Mouse (Mus musculus): ENCODE data around the gene Gm28374. TPM values are rescaled to one million over a fixed set of nuclear protein-coding genes. Genes with fewer than 3 reads are reported as not detected.
"Not testable (repeated sequence)": the region's sequence is repeated elsewhere in the genome, so short reads cannot be mapped to it uniquely, and the experiment has no call there.

Gm28374 gene
- 1.2 and 1.7 TPM in 2 replicates for polyA plus RNA-seq (2015; fragmentation: Nextera tagmentation; extraction: Ambion mirVana)

- H3K36me3 ChIP-seq (ENCODE audit: control insufficient read depth, insufficient read depth, low read length) = peaks cover 2% of the 10 kb centered on the region
- H3K9ac ChIP-seq (ENCODE audit: low read depth, low read length) = no peak within 1 kb of the TSS
- H3K4me1 ChIP-seq (ENCODE audit: control insufficient read depth, insufficient read depth, low read length) = peaks cover 11% of the 10 kb centered on the region
- H3K27me3 ChIP-seq (replicated peaks; ENCODE audit: control insufficient read depth, insufficient read depth, low read length) = no peaks in the 10 kb centered on the region
- H3K9me3 ChIP-seq (ENCODE audit: control insufficient read depth, low read length) = no peaks in the 10 kb centered on the region
- H3K4me2 ChIP-seq (ENCODE audit: low read depth, low read length) = no peak within 1 kb of the TSS
- H3K27ac ChIP-seq (ENCODE audit: low read length) = no peak within 1 kb of the TSS
- no peak for ATAC-seq
- WGBS = 88% methylated on average over 9 of the region's 9 CpGs
- no peak within 1 kb of the TSS for H3K4me3 ChIP-seq (ENCODE audit: low read length)
Observed at GRCm38 (mm10) chr19:6082156-6082555, at the start of gene Gm28374. Gene Gm28374 (minus strand): TSS chr19:6082256.

GRCm38 (mm10) chr19:6130414-6131128, 48.5 kb upstream of the Gm28374 start:
- not testable (repeated sequence) for H3K4me1 ChIP-seq (ENCODE audit: control insufficient read depth, insufficient read depth, low read length); H3K9me3 ChIP-seq (ENCODE audit: control insufficient read depth, low read length); H3K27me3 ChIP-seq (replicated peaks; ENCODE audit: control insufficient read depth, insufficient read depth, low read length); H3K4me3 ChIP-seq (ENCODE audit: low read length); H3K27ac ChIP-seq (ENCODE audit: low read length); ATAC-seq; H3K9ac ChIP-seq (ENCODE audit: low read depth, low read length); H3K36me3 ChIP-seq (ENCODE audit: control insufficient read depth, insufficient read depth, low read length); H3K4me2 ChIP-seq (ENCODE audit: low read depth, low read length)
- WGBS = 71% methylated on average over 7 of the region's 7 CpGs

GRCm38 (mm10) chr19:6127760-6128341, 45.8 kb upstream of the Gm28374 start, which contains the start of gene Snx15:
Gene Snx15 (minus strand): TSS chr19:6128304.
- H3K9me3 ChIP-seq (ENCODE audit: control insufficient read depth, low read length) = no peaks in the 10 kb centered on the region
- H3K27me3 ChIP-seq (replicated peaks; ENCODE audit: control insufficient read depth, insufficient read depth, low read length) = no peaks in the 10 kb centered on the region
- H3K4me1 ChIP-seq (ENCODE audit: control insufficient read depth, insufficient read depth, low read length) = no peaks in the 10 kb centered on the region; the same call in 1 of the 2 replicates
- peak within 1 kb of the TSS; percentile 86 for H3K27ac ChIP-seq (ENCODE audit: low read length)
- whole genome bisulfite sequencing = under 1% methylated on average over 32 of the region's 32 CpGs
- H3K4me2 ChIP-seq (ENCODE audit: low read depth, low read length) = peak within 1 kb of the TSS; percentile 52
- peak within 1 kb of the TSS; percentile 56 for H3K4me3 ChIP-seq (ENCODE audit: low read length)
- ATAC-seq = peak; percentile 95
- peak within 1 kb of the TSS; percentile 72 for H3K9ac ChIP-seq (ENCODE audit: low read depth, low read length)
- H3K36me3 ChIP-seq (ENCODE audit: control insufficient read depth, insufficient read depth, low read length) = no peaks in the 10 kb centered on the region

GRCm38 (mm10) chr19:6126789-6127580, 44.9 kb upstream of the Gm28374 start:
- WGBS = 66% methylated on average over 10 of the region's 10 CpGs
- Histone ChIP-seq H3K27me3 (replicated peaks; ENCODE audit: control insufficient read depth, insufficient read depth, low read length) (no peaks in the 10 kb centered on the region), H3K4me2 (ENCODE audit: low read depth, low read length) (peak overlapping the region; percentile 52), H3K4me3 (ENCODE audit: low read length) (peak overlapping the region; percentile 56), H3K9me3 (ENCODE audit: control insufficient read depth, low read length) (no peaks in the 10 kb centered on the region), H3K4me1 (ENCODE audit: control insufficient read depth, insufficient read depth, low read length) (peaks cover under 1% of the 10 kb centered on the region; the same call in 1 of the 2 replicates), H3K27ac (ENCODE audit: low read length) (peak overlapping the region; percentile 86), H3K36me3 (ENCODE audit: control insufficient read depth, insufficient read depth, low read length) (no peaks in the 10 kb centered on the region), H3K9ac (ENCODE audit: low read depth, low read length) (peak overlapping the region; percentile 72)
- no peak for ATAC-seq

- H3K36me3 ChIP-seq (ENCODE audit: control insufficient read depth, insufficient read depth, low read length) = no peaks in the 10 kb centered on the region
- WGBS = 31% methylated on average over 4 of the region's 4 CpGs
- no peak for ATAC-seq
Observed at GRCm38 (mm10) chr19:6126289-6126688, 44.2 kb upstream of the Gm28374 start.

GRCm38 (mm10) chr19:6124898-6125297, 42.8 kb upstream of the Gm28374 start:
- H3K4me3 ChIP-seq (ENCODE audit: low read length) = no peak overlapping the region
- no peak overlapping the region for H3K27ac ChIP-seq (ENCODE audit: low read length)
- ATAC-seq = no peak
- H3K9ac ChIP-seq (ENCODE audit: low read depth, low read length) = no peak overlapping the region
- H3K36me3 ChIP-seq (ENCODE audit: control insufficient read depth, insufficient read depth, low read length) = no peaks in the 10 kb centered on the region
- no peaks in the 10 kb centered on the region for H3K27me3 ChIP-seq (replicated peaks; ENCODE audit: control insufficient read depth, insufficient read depth, low read length)
- WGBS = 73% methylated on average over 2 of the region's 2 CpGs
- H3K9me3 ChIP-seq (ENCODE audit: control insufficient read depth, low read length) = no peaks in the 10 kb centered on the region
- peaks cover 16% of the 10 kb centered on the region for H3K4me1 ChIP-seq (ENCODE audit: control insufficient read depth, insufficient read depth, low read length)
- H3K4me2 ChIP-seq (ENCODE audit: low read depth, low read length) = no peak overlapping the region

More at GRCm38 (mm10) chr19:6126289-6126688, 44.2 kb upstream of the Gm28374 start:
- Histone ChIP-seq H3K9ac (ENCODE audit: low read depth, low read length) (no peak overlapping the region), H3K4me3 (ENCODE audit: low read length) (no peak overlapping the region), H3K9me3 (ENCODE audit: control insufficient read depth, low read length) (no peaks in the 10 kb centered on the region), H3K4me2 (ENCODE audit: low read depth, low read length) (no peak overlapping the region), H3K4me1 (ENCODE audit: control insufficient read depth, insufficient read depth, low read length) (peaks cover 7% of the 10 kb centered on the region), H3K27ac (ENCODE audit: low read length) (no peak overlapping the region), H3K27me3 (replicated peaks; ENCODE audit: control insufficient read depth, insufficient read depth, low read length) (no peaks in the 10 kb centered on the region)

- H3K27me3 ChIP-seq (replicated peaks; ENCODE audit: control insufficient read depth, insufficient read depth, low read length) = no peaks in the 10 kb centered on the region
- WGBS = 52% methylated on average over 8 of the region's 8 CpGs
- H3K9me3 ChIP-seq (ENCODE audit: control insufficient read depth, low read length) = no peaks in the 10 kb centered on the region
- H3K4me2 ChIP-seq (ENCODE audit: low read depth, low read length) = no peak overlapping the region
- no peak overlapping the region for H3K27ac ChIP-seq (ENCODE audit: low read length)
- H3K4me1 ChIP-seq (ENCODE audit: control insufficient read depth, insufficient read depth, low read length) = peaks cover 16% of the 10 kb centered on the region
- H3K36me3 ChIP-seq (ENCODE audit: control insufficient read depth, insufficient read depth, low read length) = no peaks in the 10 kb centered on the region
- no peak for ATAC-seq
- no peak overlapping the region for H3K4me3 ChIP-seq (ENCODE audit: low read length)
- H3K9ac ChIP-seq (ENCODE audit: low read depth, low read length) = no peak overlapping the region
Observed at GRCm38 (mm10) chr19:6123330-6123729, 41.3 kb upstream of the Gm28374 start.

GRCm38 (mm10) chr19:6121761-6122160, 39.7 kb upstream of the Gm28374 start:
- 30% methylated on average over 19 of the region's 19 CpGs for WGBS
- H3K27ac ChIP-seq (ENCODE audit: low read length) = peak overlapping the region; percentile 63
- 0 out of 2 replicates have a peak overlapping the region, but pooled peaks have one; percentile 11 for H3K4me3 ChIP-seq (ENCODE audit: low read length)
- H3K9me3 ChIP-seq (ENCODE audit: control insufficient read depth, low read length) = no peaks in the 10 kb centered on the region
- no peaks in the 10 kb centered on the region for H3K27me3 ChIP-seq (replicated peaks; ENCODE audit: control insufficient read depth, insufficient read depth, low read length)
- ATAC-seq = 0 out of 2 replicates have a peak, but pooled peaks have one; percentile 8
- H3K9ac ChIP-seq (ENCODE audit: low read depth, low read length) = peak overlapping the region; percentile 40; the same call in 1 of the 2 replicates
- H3K4me1 ChIP-seq (ENCODE audit: control insufficient read depth, insufficient read depth, low read length) = peaks cover 22% of the 10 kb centered on the region
- no peaks in the 10 kb centered on the region for H3K36me3 ChIP-seq (ENCODE audit: control insufficient read depth, insufficient read depth, low read length)
- H3K4me2 ChIP-seq (ENCODE audit: low read depth, low read length) = peak overlapping the region; percentile 38

GRCm38 (mm10) chr19:6118677-6119185, 36.7 kb upstream of the Gm28374 start:
- Histone ChIP-seq H3K9ac (ENCODE audit: low read depth, low read length) (peak overlapping the region; percentile 93), H3K4me1 (ENCODE audit: control insufficient read depth, insufficient read depth, low read length) (peaks cover 32% of the 10 kb centered on the region), H3K27ac (ENCODE audit: low read length) (peak overlapping the region; percentile 97), H3K27me3 (replicated peaks; ENCODE audit: control insufficient read depth, insufficient read depth, low read length) (no peaks in the 10 kb centered on the region), H3K4me3 (ENCODE audit: low read length) (peak overlapping the region; percentile 91), H3K36me3 (ENCODE audit: control insufficient read depth, insufficient read depth, low read length) (peaks cover 15% of the 10 kb centered on the region), H3K4me2 (ENCODE audit: low read depth, low read length) (peak overlapping the region; percentile 85), H3K9me3 (ENCODE audit: control insufficient read depth, low read length) (no peaks in the 10 kb centered on the region)
- WGBS = under 1% methylated on average over 8 of the region's 8 CpGs
- peak; percentile 32 for ATAC-seq

Measured in intestine, embryonic 16.5 days (tissue).